Mouse (Mus musculus) thymus, adult 2 months (tissue): ENCODE measurements around the gene Zfp697.

Experiments used
- CTCF ChIP-seq: fragments of 200-500 bp; IDR thresholded peaks from 2 replicates; pipeline ENCODE4 v1.5.1; 2012; ENCODE audit warnings: mild to moderate bottlenecking, control low read depth, low read length, moderate library complexity, borderline replicate concordance; ENCODE audit not compliant: control insufficient read depth, poor library complexity, insufficient read depth; ENCODE audit errors: extremely low read depth
- POLR2A ChIP-seq: fragments of 200-500 bp; IDR thresholded peaks from 2 replicates; pipeline ENCODE4 v1.6.1; 2012; ENCODE audit warnings: mild to moderate bottlenecking, low read length, control low read depth, moderate library complexity; ENCODE audit not compliant: control insufficient read depth, poor library complexity, insufficient read depth; ENCODE audit errors: extremely low read depth

DNA sequence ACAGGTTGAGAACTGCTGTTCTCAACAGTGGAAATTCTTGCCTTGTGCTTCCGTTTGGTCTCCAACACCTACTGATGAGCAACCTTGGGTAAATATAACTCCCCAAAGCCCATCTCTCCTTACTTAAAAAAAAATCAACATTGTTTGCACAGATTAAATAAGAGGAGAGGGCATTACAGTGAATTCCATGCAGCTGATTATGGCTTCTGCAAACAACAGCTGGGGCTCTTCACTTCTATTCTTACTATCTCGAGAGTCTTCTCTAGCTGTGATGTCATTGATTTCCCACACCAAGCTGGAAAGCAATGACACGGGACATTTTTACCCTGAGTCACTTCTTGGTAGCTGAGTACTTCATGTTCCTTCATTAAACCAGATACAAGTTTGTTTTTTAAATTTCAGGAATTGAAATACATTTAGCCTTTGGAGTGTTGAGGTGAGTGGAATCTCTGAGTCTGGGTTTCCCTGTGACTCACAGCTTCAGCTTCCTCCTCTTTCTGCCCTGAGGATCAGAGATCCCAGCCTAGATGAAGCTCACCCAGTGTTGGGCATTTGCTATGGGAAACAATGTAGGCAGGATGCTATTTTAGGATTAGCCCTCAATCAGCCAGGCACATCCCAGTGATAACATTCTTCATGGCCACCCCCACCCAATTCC, 8.1 kb upstream of the Zfp697 start:
- TF ChIP-seq CTCF (no peak), POLR2A (no peak)
